Mouse (Mus musculus) midbrain, embryonic 11.5 days (tissue): ENCODE measurements around the gene Dnm3. TPM values are rescaled to one million over a fixed set of nuclear protein-coding genes. Genes with fewer than 3 reads are reported as not detected.

Experiments used
- ATAC-seq: fragments of 200-750 bp; cut with Nextera tagmentation; 2 replicates; pipeline ENCODE4 v1.8.0; 2017; ENCODE audit warnings: moderate TSS enrichment, moderate library complexity; ENCODE audit not compliant: low FRiP score
- DNase-seq: peaks from one replicate; pipeline ENCODE4 v3.0.0; 2015; ENCODE audit warnings: low spot score; ENCODE audit errors: missing footprints
- H3K27ac ChIP-seq: fragments of 300-500 bp; sonication (generic); 2 replicates; pipeline ENCODE4 v1.5.1; 2014; ENCODE audit warnings: low read depth, low read length
- H3K27me3 ChIP-seq: fragments of 300-500 bp; sonication (generic); 2 replicates; pipeline ENCODE4 v1.6.1; 2014; ENCODE audit warnings: mild to moderate bottlenecking, low read length, moderate library complexity, mixed read lengths; ENCODE audit not compliant: control insufficient read depth, insufficient read depth
- H3K36me3 ChIP-seq: fragments of 300-500 bp; sonication (generic); 2 replicates; pipeline ENCODE4 v1.6.1; 2014; ENCODE audit warnings: mild to moderate bottlenecking, low read length, moderate library complexity, mixed read lengths; ENCODE audit not compliant: control insufficient read depth, insufficient read depth
- H3K4me1 ChIP-seq: fragments of 300-500 bp; sonication (generic); 2 replicates; pipeline ENCODE4 v1.6.1; 2014; ENCODE audit warnings: low read length; ENCODE audit not compliant: control insufficient read depth, insufficient read depth
- H3K4me2 ChIP-seq: fragments of 300-500 bp; sonication (generic); 2 replicates; pipeline ENCODE4 v1.6.1; 2014; ENCODE audit warnings: mild to moderate bottlenecking, moderate library complexity
- H3K4me3 ChIP-seq: fragments of 300-500 bp; sonication (generic); 2 replicates; pipeline ENCODE4 v1.5.1; 2014; ENCODE audit warnings: low read depth, low read length
- H3K9ac ChIP-seq: fragments of 300-500 bp; sonication (generic); 2 replicates; pipeline ENCODE4 v1.6.1; 2014; ENCODE audit warnings: low read length
- H3K9me3 ChIP-seq: fragments of 300-500 bp; sonication (generic); 2 replicates; pipeline ENCODE4 v1.6.1; 2016; ENCODE audit warnings: low read length; ENCODE audit not compliant: control insufficient read depth
- WGBS: fragments of 180-500 bp; shearing (Covaris S2); extraction: QIAGEN DNeasy Blood & Tissue Kit; methylation state at CpG from one replicate; pipeline ENCODE4 v1.1.7; 2014; 5-methylcytosine and 5-hydroxymethylcytosine counted together
- polyA plus RNA-seq: library from polyadenylated mRNA; unstranded; fragments of >200 nt; fragmentation: Nextera tagmentation; extraction: Ambion mirVana; gene quantifications from 2 replicates; pipeline ENCODE4 v1.2.1, GENCODE M21; 2014

The Dnm3 gene
- polyA plus RNA-seq, 1 experiment from 2014 or later, result 5.6 TPM

DNA sequence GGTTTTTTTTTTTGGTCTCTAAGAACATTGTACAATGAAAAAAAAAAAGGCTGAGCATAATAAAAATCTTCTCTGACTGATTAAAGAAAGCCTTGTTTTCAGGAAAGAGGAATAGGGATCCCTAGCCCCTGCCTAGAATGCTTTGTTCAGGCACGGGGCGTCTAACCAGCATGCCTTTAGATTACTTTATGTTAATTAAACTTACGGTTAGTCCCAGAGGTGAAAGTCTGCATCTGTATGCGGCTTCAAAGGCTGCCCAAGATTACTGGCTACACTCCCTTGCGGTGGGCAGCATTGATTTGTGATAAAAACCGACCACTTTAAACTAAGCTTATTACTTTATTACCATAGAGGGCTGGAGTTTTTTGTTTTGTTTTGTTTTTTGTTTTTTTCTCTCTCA is 424.2 kb downstream of the Dnm3 start:
- H3K4me2 ChIP-seq, result no peak overlapping the region
- peak; percentile 86 for DNase-seq
- H3K9me3 ChIP-seq, result no peaks in the 10 kb centered on the region
- H3K9ac ChIP-seq, result peak overlapping the region; percentile 33; the same call in 1 of the 2 replicates
- H3K4me3 ChIP-seq, result no peak overlapping the region
- no peaks in the 10 kb centered on the region for H3K27me3 ChIP-seq
- ATAC-seq, result peak; percentile 81
- no peaks in the 10 kb centered on the region for H3K36me3 ChIP-seq
- 13% methylated on average over 6 of the region's 6 CpGs for WGBS
- no peaks in the 10 kb centered on the region; the same call in 1 of the 2 replicates for H3K4me1 ChIP-seq
- no peak overlapping the region for H3K27ac ChIP-seq

DNA sequence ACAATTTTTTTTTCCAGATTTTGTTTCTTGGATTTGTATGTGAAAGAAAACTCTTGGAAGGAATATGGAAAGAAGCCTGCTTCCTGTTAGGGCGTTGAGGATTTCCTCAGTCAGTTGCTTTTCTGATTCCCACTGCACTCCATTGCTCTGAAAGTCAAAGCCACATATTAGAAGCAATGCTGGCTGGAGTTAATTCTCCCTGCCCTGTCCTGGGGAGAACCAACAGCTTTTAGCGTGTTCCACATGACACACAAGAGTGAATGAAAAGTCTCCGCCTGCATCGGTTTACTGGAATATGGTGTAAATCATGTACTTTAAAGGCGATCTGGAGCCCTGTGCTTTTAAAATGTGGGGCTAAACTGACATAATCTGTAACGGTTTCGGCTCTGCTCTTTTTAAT is 424.6 kb downstream of the Dnm3 start:
- peak overlapping the region; percentile 33; the same call in 1 of the 2 replicates for H3K9ac ChIP-seq
- H3K9me3 ChIP-seq, result no peaks in the 10 kb centered on the region
- H3K27ac ChIP-seq, result 0 out of 2 replicates have a peak overlapping the region, but pooled peaks have one; percentile 21
- 41% methylated on average over 7 of the region's 7 CpGs for WGBS
- H3K4me2 ChIP-seq, result no peak overlapping the region
- H3K27me3 ChIP-seq, result no peaks in the 10 kb centered on the region
- no peak overlapping the region for H3K4me3 ChIP-seq
- H3K4me1 ChIP-seq, result no peaks in the 10 kb centered on the region; the same call in 1 of the 2 replicates
- DNase-seq, result peak; percentile 90
- ATAC-seq, result peak; percentile 18; the same call in 1 of the 2 replicates
- H3K36me3 ChIP-seq, result no peaks in the 10 kb centered on the region

DNA sequence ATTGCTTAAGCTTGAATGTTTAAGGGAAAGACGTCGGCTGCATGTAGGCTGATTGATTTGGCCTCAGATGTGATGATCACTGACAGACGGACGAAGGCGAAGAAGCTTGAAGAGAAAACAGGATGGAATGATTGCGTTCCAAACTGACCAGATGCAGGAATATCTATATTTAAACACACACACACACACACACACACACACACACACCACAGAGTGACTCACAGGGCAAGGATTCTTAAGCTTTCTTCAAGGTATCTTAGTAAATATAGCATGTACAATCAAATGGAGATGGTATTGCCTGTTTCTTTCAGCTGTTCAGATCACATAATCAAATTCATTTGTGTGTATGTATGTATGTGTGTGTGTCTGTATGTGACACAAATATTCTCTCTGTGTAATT is 425.1 kb downstream of the Dnm3 start:
- Histone ChIP-seq H3K36me3 (no peaks in the 10 kb centered on the region), H3K27ac (no peak overlapping the region), H3K4me1 (no peaks in the 10 kb centered on the region; the same call in 1 of the 2 replicates), H3K9ac (no peak overlapping the region), H3K9me3 (no peaks in the 10 kb centered on the region), H3K4me2 (no peak overlapping the region), H3K27me3 (no peaks in the 10 kb centered on the region), H3K4me3 (no peak overlapping the region)
- DNase-seq, result peak; percentile 86
- 56% methylated on average over 6 of the region's 6 CpGs for WGBS
- no peak for ATAC-seq

DNA sequence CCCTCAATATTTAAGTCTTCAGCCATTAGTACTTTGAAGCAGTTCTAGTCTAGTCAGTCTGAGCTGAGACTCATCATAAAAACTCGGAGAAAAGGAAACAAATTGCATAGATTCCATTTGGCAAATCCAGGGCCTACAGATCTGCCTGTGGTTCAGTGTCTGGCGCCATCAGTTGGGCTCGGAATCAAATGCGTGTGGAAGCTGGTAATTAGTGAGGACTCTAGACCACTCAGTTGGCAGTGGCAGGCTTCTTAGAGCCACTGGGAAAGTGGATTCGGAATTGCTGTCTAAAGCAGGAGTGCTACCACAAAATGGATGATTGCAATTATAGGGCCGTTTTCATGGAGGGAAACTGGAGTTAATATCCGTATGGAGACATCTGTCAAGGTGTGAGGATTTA is 425.7 kb downstream of the Dnm3 start:
- H3K4me3 ChIP-seq, result no peak overlapping the region
- WGBS, result 74% methylated on average over 7 of the region's 7 CpGs
- DNase-seq, result no peak
- H3K27me3 ChIP-seq, result no peaks in the 10 kb centered on the region
- H3K4me2 ChIP-seq, result no peak overlapping the region
- no peak overlapping the region for H3K9ac ChIP-seq
- ATAC-seq, result no peak
- H3K36me3 ChIP-seq, result no peaks in the 10 kb centered on the region
- H3K4me1 ChIP-seq, result no peaks in the 10 kb centered on the region; the same call in 1 of the 2 replicates
- no peak overlapping the region for H3K27ac ChIP-seq
- H3K9me3 ChIP-seq, result no peaks in the 10 kb centered on the region

DNA sequence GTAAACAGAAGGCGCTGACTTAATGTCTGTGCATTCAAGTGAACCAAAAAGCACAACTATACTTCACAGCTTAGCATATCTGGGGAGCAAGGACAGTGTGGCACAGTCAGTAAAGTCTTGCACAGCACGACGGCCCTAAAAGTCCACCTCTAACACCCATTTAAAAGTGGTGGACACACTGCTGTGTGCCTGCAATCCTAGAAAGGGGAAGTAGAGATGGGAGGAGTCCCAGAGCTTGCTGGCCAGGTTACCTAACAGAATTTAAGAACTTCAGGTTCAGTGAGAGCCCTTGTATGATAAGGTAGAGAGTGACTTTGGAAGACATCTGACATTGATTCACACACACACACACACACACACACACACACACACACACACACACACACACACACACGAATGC is 426.1 kb downstream of the Dnm3 start:
- WGBS, result 87% methylated on average over 4 of the region's 4 CpGs
- Histone ChIP-seq H3K4me3 (no peak overlapping the region), H3K27me3 (no peaks in the 10 kb centered on the region), H3K36me3 (no peaks in the 10 kb centered on the region), H3K9me3 (no peaks in the 10 kb centered on the region), H3K9ac (no peak overlapping the region), H3K4me2 (no peak overlapping the region), H3K27ac (no peak overlapping the region), H3K4me1 (no peaks in the 10 kb centered on the region; the same call in 1 of the 2 replicates)
- ATAC-seq (no peak), DNase-seq (no peak)

DNA sequence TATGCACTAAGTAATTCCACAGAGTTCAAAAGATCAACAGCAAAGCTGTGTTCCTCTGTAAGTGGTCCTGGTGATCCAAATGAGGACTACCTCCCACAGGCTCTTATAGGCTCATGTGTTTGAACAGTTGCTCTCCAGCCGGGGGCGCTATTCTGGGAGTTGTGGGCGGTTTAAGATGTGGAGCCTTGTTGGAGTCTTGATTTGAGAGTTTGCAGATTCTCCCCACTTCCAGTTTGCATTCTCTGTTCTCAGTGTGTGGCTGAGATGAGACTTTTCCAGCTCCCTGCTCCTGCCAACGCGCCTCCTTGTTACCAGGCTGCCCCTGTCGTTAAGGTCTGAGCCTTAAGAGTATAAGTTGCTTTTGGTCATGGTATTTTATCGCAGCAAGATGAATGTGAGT is 430.2 kb downstream of the Dnm3 start:
- Histone ChIP-seq H3K27ac (no peak overlapping the region), H3K36me3 (no peaks in the 10 kb centered on the region), H3K9ac (no peak overlapping the region), H3K27me3 (no peaks in the 10 kb centered on the region), H3K4me1 (no peaks in the 10 kb centered on the region), H3K9me3 (no peaks in the 10 kb centered on the region), H3K4me2 (no peak overlapping the region), H3K4me3 (no peak overlapping the region)
- DNase-seq (peak; percentile 45), ATAC-seq (no peak)
- WGBS, result 75% methylated on average over 7 of the region's 7 CpGs

DNA sequence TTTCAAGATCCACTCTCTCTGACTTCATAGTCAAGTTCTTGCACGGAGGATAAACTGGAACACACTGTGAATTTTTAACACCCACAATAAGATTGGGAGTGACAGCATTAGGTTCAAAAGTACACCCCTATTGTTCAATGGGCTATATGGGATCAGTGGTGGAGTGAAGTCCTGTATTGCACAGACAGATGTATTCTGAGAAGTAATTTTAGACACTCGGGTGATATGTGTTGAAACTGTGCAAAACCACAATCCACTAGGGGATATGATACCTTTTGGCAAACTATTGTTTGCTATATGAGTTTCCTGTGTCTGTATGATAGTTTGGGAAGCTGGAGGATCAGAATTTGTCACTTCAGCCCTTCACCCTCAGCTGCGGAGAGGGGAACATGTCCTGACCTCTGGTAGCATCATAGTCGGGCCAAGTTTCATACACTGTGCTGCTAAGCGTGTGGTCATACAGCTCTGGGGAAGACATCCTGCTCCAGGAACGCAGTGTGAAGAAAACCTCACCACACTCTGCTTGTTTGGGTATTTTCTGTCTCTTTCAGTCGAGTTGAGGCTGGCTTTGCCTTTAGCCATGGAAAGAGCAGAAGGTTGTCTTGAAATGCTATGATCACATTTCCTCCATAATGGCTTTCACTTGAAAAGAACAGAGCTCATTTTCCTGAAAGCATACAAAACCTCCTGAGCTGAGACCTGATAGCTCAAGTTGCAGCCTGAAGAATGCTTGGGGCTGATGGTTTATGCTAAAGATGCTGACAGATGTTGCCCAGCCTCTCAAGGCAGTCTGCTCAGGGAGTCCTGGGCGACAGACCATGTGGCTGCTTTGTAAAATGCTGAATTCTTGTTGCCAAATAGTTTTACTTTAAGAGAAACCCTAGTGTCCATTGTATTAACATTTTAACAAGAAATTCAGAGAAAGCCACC is 433.8 kb downstream of the Dnm3 start:
- WGBS, result 74% methylated on average over 8 of the region's 8 CpGs
- no peaks in the 10 kb centered on the region for H3K9me3 ChIP-seq
- no peaks in the 10 kb centered on the region for H3K4me1 ChIP-seq
- ATAC-seq (no peak), DNase-seq (no peak)
- no peak overlapping the region for H3K4me2 ChIP-seq
- H3K36me3 ChIP-seq, result no peaks in the 10 kb centered on the region
- no peak overlapping the region for H3K9ac ChIP-seq
- H3K27ac ChIP-seq, result no peak overlapping the region
- H3K4me3 ChIP-seq, result no peak overlapping the region
- no peaks in the 10 kb centered on the region for H3K27me3 ChIP-seq

DNA sequence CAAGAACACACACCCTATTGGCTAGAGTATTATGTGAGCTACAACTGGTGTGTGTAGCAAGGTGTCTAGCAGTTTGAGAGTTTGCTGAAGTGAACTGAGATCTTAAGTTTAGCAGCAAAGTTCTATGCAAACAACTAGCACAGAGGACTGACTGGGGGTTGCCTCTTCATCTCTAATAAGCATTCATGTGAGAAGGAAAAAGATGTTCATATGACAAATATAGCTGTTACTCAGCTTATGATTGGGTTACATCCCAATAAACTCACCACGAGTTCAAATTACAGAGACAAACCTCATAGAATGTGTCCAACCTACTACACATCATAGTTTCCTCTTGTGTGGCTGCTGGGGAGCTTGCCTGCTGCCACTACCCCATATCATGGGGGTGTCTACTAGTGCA is 434.6 kb downstream of the Dnm3 start:
- 93% methylated on average over 1 of the region's 1 CpGs for WGBS
- Histone ChIP-seq H3K4me2 (no peak overlapping the region), H3K9me3 (no peaks in the 10 kb centered on the region), H3K9ac (no peak overlapping the region), H3K4me1 (no peaks in the 10 kb centered on the region), H3K4me3 (no peak overlapping the region), H3K36me3 (no peaks in the 10 kb centered on the region), H3K27ac (no peak overlapping the region), H3K27me3 (no peaks in the 10 kb centered on the region)
- DNase-seq (no peak), ATAC-seq (no peak)

DNA sequence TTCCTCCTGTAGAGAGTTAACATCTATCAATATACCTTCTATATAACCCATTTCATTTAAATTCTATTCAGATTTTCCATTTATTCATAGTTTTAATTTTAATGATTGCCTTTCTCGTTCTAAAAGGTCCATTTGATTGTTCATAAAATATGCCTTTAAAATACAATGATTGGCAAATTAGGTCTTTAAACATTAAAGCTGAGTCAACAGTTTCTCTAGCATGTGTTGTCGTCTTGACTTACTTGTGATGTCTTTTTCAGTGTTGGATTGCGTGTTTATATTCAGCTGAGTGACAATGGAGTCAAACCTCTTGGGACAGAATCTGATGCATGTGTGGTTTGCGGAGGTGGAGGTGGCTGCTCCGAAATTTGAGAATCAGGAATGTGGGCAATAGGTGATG is 435.4 kb downstream of the Dnm3 start:
- Histone ChIP-seq H3K27me3 (no peaks in the 10 kb centered on the region), H3K27ac (no peak overlapping the region), H3K4me1 (no peaks in the 10 kb centered on the region), H3K4me2 (no peak overlapping the region), H3K36me3 (no peaks in the 10 kb centered on the region), H3K9me3 (no peaks in the 10 kb centered on the region), H3K4me3 (no peak overlapping the region), H3K9ac (no peak overlapping the region)
- WGBS, result 90% methylated on average over 5 of the region's 5 CpGs
- ATAC-seq (no peak), DNase-seq (no peak)
